Comparison of ENCODE assay signal across 13 mouse cellular contexts in genomic region chr4:128801675-128802465, GRCm38 (mm10). TPM values are rescaled to one million over a fixed set of nuclear protein-coding genes. Genes with fewer than 3 reads are reported as not detected.
A peak's percentile ranks its signal among the peaks of the same experiment; 100 is the strongest.
DNase-seq lines count a peak whose midpoint lies in the region; ATAC-seq lines count a peak whose summit lies in the region.
"Had no signal": no experiment of that assay in that cellular context is flagged by ENCODE, and none has a peak within 500 bp of the region (broad histone marks: within the 10 kb centered on the region; RNA-seq: fewer than 3 reads in every experiment).

No protein-coding gene starts in this region.

- no peak overlapping the region for H3K27ac ChIP-seq in heart, embryonic 12.5 days (ENCODE audit: poor library complexity, severe bottlenecking)
- H3K27ac ChIP-seq: left cerebral cortex, adult 2 months had no signal

- no peaks in the 10 kb centered on the region for H3K27me3 ChIP-seq in heart, embryonic 12.5 days (replicated peaks)
- H3K27me3 ChIP-seq in megakaryocyte, embryonic 14.5 days (replicated peaks) = no peaks in the 10 kb centered on the region

- no peak for DNase-seq in heart, adult 18-20 months
- peak; percentile 36 for DNase-seq in MN1 (ENCODE audit: low spot score)
- DNase-seq in lung, postnatal 10 days = peak; percentile 45
- no peak for DNase-seq in frontal cortex, postnatal 14 days (ENCODE audit: low spot score in 2 of 2)
- DNase-seq: cerebellum, postnatal 36 days; kidney, postnatal 25 days; thymus, adult 2 months had no signal

- no peaks in the 10 kb centered on the region for H3K9me3 ChIP-seq in heart, embryonic 12.5 days (replicated peaks)
- no peaks in the 10 kb centered on the region for H3K9me3 ChIP-seq in megakaryocyte, embryonic 14.5 days
- H3K9me3 ChIP-seq: G1E had no signal

- H3K4me2 ChIP-seq in heart, embryonic 12.5 days = no peak overlapping the region

- H3K4me3 ChIP-seq in heart, embryonic 12.5 days = no peak overlapping the region
- H3K4me3 ChIP-seq in megakaryocyte, embryonic 14.5 days (replicated peaks) = peak overlapping the region; percentile 34
- H3K4me3 ChIP-seq: left cerebral cortex, adult 2 months had no signal

- H3K36me3 ChIP-seq in heart, embryonic 12.5 days = no peaks in the 10 kb centered on the region
- H3K36me3 ChIP-seq in megakaryocyte, embryonic 14.5 days (replicated peaks; ENCODE audit: low read length) = peaks cover 40% of the 10 kb centered on the region

- 36% methylated on average over 9 of the region's 9 CpGs for WGBS in heart, embryonic 12.5 days

- peaks cover 70% of the 10 kb centered on the region for H3K4me1 ChIP-seq in heart, embryonic 12.5 days (replicated peaks)
- H3K4me1 ChIP-seq in megakaryocyte, embryonic 14.5 days = peaks cover 81% of the 10 kb centered on the region

- no peak for ATAC-seq in heart, embryonic 12.5 days (ENCODE audit: insufficient number of reproducible peaks, low FRiP score)
- no peak for ATAC-seq in megakaryocyte, adult 5-6 weeks (ENCODE audit: poor library complexity, severe bottlenecking)
- ATAC-seq in frontal cortex, adult (ENCODE audit: low TSS enrichment) = no peak

- H3K9ac ChIP-seq in heart, embryonic 12.5 days = peak overlapping the region; percentile 23; the same call in 1 of the 2 replicates

RNA-seq across cellular contexts. Expression of gene Zfp362, which starts 4.0 kb away (rescaled TPM):
- polyA plus RNA-seq in heart, embryonic 12.5 days (2016; fragmentation: Nextera tagmentation; extraction: Ambion mirVana) = 21.3 and 21.8 TPM in 2 replicates
- 1 to 10 TPM; 9.9 TPM for total RNA-seq in heart, adult 18-20 months (2021)
- polyA plus RNA-seq in megakaryocyte, embryonic 14.5 days (2012; ENCODE audit: insufficient read depth, low replicate concordance) = 78.0 and 89.8 TPM in 2 replicates
- 20.4 and 20.9 TPM in 2 replicates for total RNA-seq in megakaryocyte, adult 5-6 weeks (2015)
- 3.0 and 4.3 TPM in 2 replicates for total RNA-seq in megakaryocyte, adult 5-6 weeks (2017)

RNA-seq across cellular contexts. Expression of gene A3galt2, which starts 46.7 kb away (rescaled TPM):
- polyA plus RNA-seq in heart, embryonic 12.5 days (2016; fragmentation: Nextera tagmentation; extraction: Ambion mirVana) = 0.09 TPM in 2 replicates
- total RNA-seq in heart, adult 18-20 months (2021) = under 1 TPM; 0.13 to 0.32 TPM
- 0.49 TPM in 1 of 2 replicates, not detected in the other for polyA plus RNA-seq in megakaryocyte, embryonic 14.5 days (2012; ENCODE audit: insufficient read depth, low replicate concordance)
- 0.09 and 0.21 TPM in 2 replicates for total RNA-seq in megakaryocyte, adult 5-6 weeks (2015)
- 0.11 TPM in 1 of 2 replicates, not detected in the other for total RNA-seq in megakaryocyte, adult 5-6 weeks (2017)
- polyA plus RNA-seq: G1E had no signal

Comparison
In these comparisons a context has a peak if more than half of its experiments do, and no peak if none do; other contexts are left out.
1. DNase-seq: peak in MN1 (single experiment) and lung, postnatal 10 days (single experiment); none in heart, adult 18-20 months (0 of 2) and frontal cortex, postnatal 14 days (0 of 2).